Mouse (Mus musculus) stomach, postnatal 0 days (tissue): ENCODE data around the gene Lrrc47. TPM values are rescaled to one million over a fixed set of nuclear protein-coding genes. Genes with fewer than 3 reads are reported as not detected.

ENCODE experiments used
- ATAC-seq: fragments of 200-750 bp; cut with Nextera tagmentation; 2 replicates; pipeline ENCODE4 v1.8.0; 2017; ENCODE audit not compliant: low FRiP score, low TSS enrichment
- DNase-seq: peaks from one replicate; pipeline ENCODE4 v3.0.0-alpha.2; 2016; ENCODE audit warnings: low spot score
- H3K27ac ChIP-seq: fragments of 300-500 bp; sonication (generic); replicated peaks from 2 replicates; pipeline ENCODE4 v1.5.1; 2014; ENCODE audit warnings: mild to moderate bottlenecking, control low read depth
- H3K27me3 ChIP-seq: fragments of 300-500 bp; sonication (generic); 2 replicates; pipeline ENCODE4 v1.6.1; 2014; ENCODE audit warnings: low read length; ENCODE audit not compliant: control insufficient read depth, insufficient read depth
- H3K36me3 ChIP-seq: fragments of 300-500 bp; sonication (generic); 2 replicates; pipeline ENCODE4 v1.6.1; 2014; ENCODE audit warnings: low read length, mixed read lengths; ENCODE audit not compliant: control insufficient read depth, insufficient read depth
- H3K4me1 ChIP-seq: fragments of 300-500 bp; sonication (generic); replicated peaks from 2 replicates; pipeline ENCODE4 v1.6.1; 2014; ENCODE audit warnings: antibody characterized with exemption; ENCODE audit not compliant: control insufficient read depth, insufficient read depth
- H3K4me2 ChIP-seq: fragments of 300-500 bp; sonication (generic); replicated peaks from 2 replicates; pipeline ENCODE4 v1.6.1; 2014; ENCODE audit warnings: low read depth, mild to moderate bottlenecking, control low read depth, moderate library complexity
- H3K4me3 ChIP-seq: fragments of 300-500 bp; sonication (generic); 2 replicates; pipeline ENCODE4 v1.5.1; 2014; ENCODE audit warnings: low read depth, low read length, control low read depth
- H3K9ac ChIP-seq: fragments of 300-500 bp; sonication (generic); 2 replicates; pipeline ENCODE4 v1.6.1; 2014; ENCODE audit warnings: mild to moderate bottlenecking, low read length, control low read depth, mixed read lengths
- H3K9me3 ChIP-seq: fragments of 300-500 bp; sonication (generic); 2 replicates; pipeline ENCODE4 v1.6.1; 2016; ENCODE audit warnings: low read length; ENCODE audit not compliant: control insufficient read depth
- CTCF ChIP-seq: IDR thresholded peaks from 2 replicates; pipeline ENCODE4 v1.5.1; 2016; ENCODE audit warnings: antibody characterized with exemption, low read depth, mild to moderate bottlenecking, moderate library complexity
- EP300 ChIP-seq: optimal IDR thresholded peaks from 2 replicates; pipeline ENCODE3; 2016; ENCODE audit warnings: antibody characterized with exemption
- WGBS: fragments of 180-500 bp; shearing (Covaris S2); extraction: QIAGEN DNeasy Blood & Tissue Kit; methylation state at CpG from one replicate; pipeline ENCODE4 v1.1.7; 2014; 5-methylcytosine and 5-hydroxymethylcytosine counted together
- polyA plus RNA-seq: library from polyadenylated mRNA; unstranded; fragments of >200 nt; fragmentation: Nextera tagmentation; extraction: Ambion mirVana; gene quantifications from 2 replicates; pipeline ENCODE4 v1.2.1, GENCODE M21; 2015

Lrrc47 gene
- polyA plus RNA-seq, 1 experiment from 2014 or later, result 10.6 TPM

DNA sequence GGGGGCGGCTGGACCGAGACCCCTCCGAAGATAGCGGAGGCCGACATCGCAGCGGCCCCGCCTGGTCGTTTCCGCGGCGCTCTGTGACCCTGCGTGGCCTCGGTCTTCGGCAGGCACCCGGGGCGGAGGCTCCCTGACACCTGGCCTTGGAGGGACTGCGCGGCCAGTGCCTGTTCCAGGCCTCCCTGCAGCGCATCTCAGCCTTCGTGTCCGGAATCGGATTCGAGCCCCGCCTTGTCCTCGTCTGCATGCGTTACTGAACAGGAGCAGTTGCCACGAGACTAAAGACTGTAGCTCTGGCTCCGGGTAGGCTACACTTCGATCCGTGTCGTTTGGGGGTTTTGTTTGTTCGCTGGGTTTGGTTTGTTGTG lies 36.3 kb upstream of the Lrrc47 start:
- no peak for DNase-seq
- Histone ChIP-seq H3K4me3 (peak overlapping the region; percentile 97), H3K27me3 (no peaks in the 10 kb centered on the region), H3K4me1 (no peaks in the 10 kb centered on the region), H3K9me3 (no peaks in the 10 kb centered on the region), H3K9ac (peak overlapping the region; percentile 91), H3K4me2 (peak overlapping the region; percentile 91), H3K27ac (peak overlapping the region; percentile 58; the same call in 1 of the 2 replicates), H3K36me3 (no peaks in the 10 kb centered on the region; the same call in 1 of the 2 replicates)
- TF ChIP-seq CTCF (no peak), EP300 (no peak)
- ATAC-seq, result peak; percentile 64
- WGBS, result 1% methylated on average over 24 of the region's 33 CpGs

DNA sequence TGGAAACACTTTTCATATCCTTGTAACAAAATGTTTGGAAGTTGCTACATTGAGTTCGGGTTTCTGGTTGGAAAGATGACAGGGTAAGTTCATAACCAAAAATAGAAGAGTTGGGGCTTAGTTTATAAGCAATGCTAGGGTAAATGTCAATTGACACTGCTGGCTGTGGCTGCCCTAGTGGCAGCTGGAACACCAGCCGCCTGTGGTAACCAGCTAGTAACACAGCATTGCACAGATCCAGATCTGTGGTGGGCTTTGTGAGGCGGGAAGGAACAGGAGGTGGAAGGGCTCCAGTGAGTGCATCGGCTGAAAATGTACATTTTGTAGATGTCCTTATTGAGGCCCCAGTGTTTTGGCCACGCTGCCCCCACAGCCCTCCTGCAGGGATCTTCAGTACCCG lies 35.8 kb upstream of the Lrrc47 start:
- no peak overlapping the region for H3K27ac ChIP-seq
- no peaks in the 10 kb centered on the region for H3K27me3 ChIP-seq
- H3K4me2 ChIP-seq, result peak overlapping the region; percentile 91
- H3K36me3 ChIP-seq, result no peaks in the 10 kb centered on the region; the same call in 1 of the 2 replicates
- ATAC-seq (no peak), DNase-seq (no peak)
- no peaks in the 10 kb centered on the region for H3K4me1 ChIP-seq
- TF ChIP-seq CTCF (peak; percentile 19; the same call in 1 of the 2 replicates), EP300 (no peak)
- H3K9me3 ChIP-seq, result no peaks in the 10 kb centered on the region
- 38% methylated on average over 6 of the region's 6 CpGs for whole genome bisulfite sequencing
- H3K9ac ChIP-seq, result peak overlapping the region; percentile 91
- peak overlapping the region; percentile 97 for H3K4me3 ChIP-seq

DNA sequence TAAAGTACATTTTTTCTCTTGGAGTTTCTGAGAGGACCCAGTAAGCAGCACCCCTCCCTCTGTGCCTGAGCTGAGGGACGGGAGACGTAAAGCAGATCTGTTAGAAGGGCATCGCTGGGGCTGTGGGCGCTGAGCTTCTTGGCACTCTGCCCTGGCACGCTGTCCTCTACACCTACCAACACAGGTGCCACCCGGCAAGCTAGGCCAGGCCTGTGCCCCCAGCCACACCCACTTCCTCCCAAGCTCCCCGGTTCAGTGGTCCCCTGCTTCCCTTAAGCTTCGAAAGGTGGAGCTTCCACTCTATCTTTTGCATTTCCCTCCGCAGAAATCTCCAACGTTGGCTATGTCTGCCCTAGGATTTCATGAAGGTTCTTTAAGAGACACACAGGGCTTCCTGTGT lies 32.3 kb upstream of the Lrrc47 start:
- TF ChIP-seq CTCF (no peak), EP300 (no peak)
- H3K27me3 ChIP-seq, result no peaks in the 10 kb centered on the region
- no peak overlapping the region for H3K4me3 ChIP-seq
- no peak for DNase-seq
- H3K36me3 ChIP-seq, result peaks cover 11% of the 10 kb centered on the region
- no peak overlapping the region for H3K4me2 ChIP-seq
- H3K27ac ChIP-seq, result no peak overlapping the region
- H3K9ac ChIP-seq, result no peak overlapping the region
- ATAC-seq, result no peak
- no peaks in the 10 kb centered on the region for H3K9me3 ChIP-seq
- no peaks in the 10 kb centered on the region for H3K4me1 ChIP-seq
- WGBS, result 85% methylated on average over 10 of the region's 10 CpGs

DNA sequence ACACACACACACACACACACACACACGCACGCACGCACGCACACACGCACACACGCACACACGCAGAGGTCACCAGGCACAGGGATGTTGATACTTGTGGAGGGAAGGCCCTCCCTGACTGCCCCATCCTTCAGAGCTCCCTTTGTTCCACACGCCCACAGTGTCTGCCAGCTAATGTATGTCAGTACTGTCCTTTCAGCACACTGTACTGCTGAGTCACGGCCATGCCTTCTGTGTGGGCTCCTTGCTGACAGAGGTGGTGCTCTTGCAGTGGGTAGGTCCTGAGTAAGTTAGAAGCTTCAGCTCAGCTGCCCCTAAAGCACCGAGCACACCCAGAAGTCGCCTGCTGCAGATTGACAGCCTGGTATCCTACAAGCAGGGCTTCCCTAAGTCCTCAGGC lies 31.1 kb upstream of the Lrrc47 start:
- no peaks in the 10 kb centered on the region for H3K4me1 ChIP-seq
- H3K9me3 ChIP-seq, result no peaks in the 10 kb centered on the region
- no peak for DNase-seq
- ATAC-seq, result no peak
- no peak overlapping the region for H3K27ac ChIP-seq
- peaks cover 21% of the 10 kb centered on the region for H3K36me3 ChIP-seq
- H3K9ac ChIP-seq, result no peak overlapping the region
- H3K27me3 ChIP-seq, result no peaks in the 10 kb centered on the region
- 86% methylated on average over 7 of the region's 11 CpGs for WGBS
- TF ChIP-seq CTCF (no peak), EP300 (no peak)
- no peak overlapping the region for H3K4me3 ChIP-seq
- no peak overlapping the region for H3K4me2 ChIP-seq

DNA sequence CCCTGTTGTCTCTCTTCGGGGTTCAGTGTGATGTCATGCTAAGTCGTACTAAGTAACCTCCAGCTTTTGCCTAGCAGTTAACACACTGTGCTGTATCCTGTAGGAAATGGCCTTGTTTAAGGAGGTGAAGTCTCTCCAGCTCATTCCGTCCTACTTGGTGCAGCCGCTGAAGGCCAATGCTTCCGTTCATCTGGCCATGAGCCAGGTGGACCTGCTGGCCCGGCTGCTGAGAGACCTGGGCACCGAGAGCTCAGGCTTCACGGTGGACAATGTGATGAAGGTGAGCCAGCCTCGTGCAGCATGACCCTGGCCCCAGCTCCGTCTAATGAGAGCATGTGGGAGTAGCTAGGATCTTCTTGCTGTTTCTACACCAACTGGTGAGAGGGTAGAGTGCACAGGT lies 18.8 kb upstream of the Lrrc47 start:
- 86% methylated on average over 10 of the region's 10 CpGs for WGBS
- H3K9ac ChIP-seq, result no peak overlapping the region

DNA sequence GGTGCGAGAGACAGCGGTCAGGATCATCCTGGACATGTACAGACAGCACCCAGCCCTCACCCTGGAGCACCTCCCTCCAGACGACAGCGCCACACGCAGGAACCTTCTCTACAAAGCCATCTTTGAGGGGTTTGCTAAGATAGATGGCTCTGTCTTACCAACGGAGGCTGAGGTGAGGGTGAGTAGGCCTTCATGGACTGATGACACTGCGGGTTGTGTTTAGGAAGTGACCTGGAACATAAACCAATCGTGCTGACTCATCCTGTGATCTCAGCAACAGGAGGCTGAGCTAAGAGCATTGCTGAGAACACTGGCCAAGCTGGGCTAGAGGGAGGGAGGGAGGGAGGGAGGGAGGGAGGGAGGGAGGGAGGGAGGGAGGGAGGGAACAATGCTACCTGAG lies 18.0 kb upstream of the Lrrc47 start:
- ATAC-seq (no peak), DNase-seq (no peak)
- no peak overlapping the region for H3K27ac ChIP-seq
- H3K9ac ChIP-seq, result no peak overlapping the region
- H3K9me3 ChIP-seq, result no peaks in the 10 kb centered on the region
- no peaks in the 10 kb centered on the region for H3K27me3 ChIP-seq
- no peaks in the 10 kb centered on the region for H3K4me1 ChIP-seq
- 86% methylated on average over 8 of the region's 8 CpGs for WGBS
- no peak for TF ChIP-seq CTCF
- TF ChIP-seq EP300, result no peak
- H3K36me3 ChIP-seq, result peaks cover 48% of the 10 kb centered on the region
- no peak overlapping the region for H3K4me2 ChIP-seq
- no peak overlapping the region for H3K4me3 ChIP-seq

More for the DNA sequence above, 18.8 kb upstream of the Lrrc47 start:
- no peak for TF ChIP-seq EP300
- TF ChIP-seq CTCF, result no peak
- no peaks in the 10 kb centered on the region for H3K9me3 ChIP-seq
- ATAC-seq (no peak), DNase-seq (no peak)
- H3K4me1 ChIP-seq, result no peaks in the 10 kb centered on the region
- H3K36me3 ChIP-seq, result peaks cover 54% of the 10 kb centered on the region
- H3K4me3 ChIP-seq, result no peak overlapping the region
- H3K4me2 ChIP-seq, result no peak overlapping the region
- H3K27me3 ChIP-seq, result no peaks in the 10 kb centered on the region
- H3K27ac ChIP-seq, result no peak overlapping the region
